Mouse (Mus musculus): Measurements from ENCODE around the gene Samd4. TPM values are rescaled to one million over a fixed set of nuclear protein-coding genes. Genes with fewer than 3 reads are reported as not detected.

Samd4 gene
- total RNA-seq, 2 experiments from 2014 or later = 11.3 to 13.0 TPM

GRCm38 (mm10) chr14:47000096-47000736 is 117.6 kb downstream of the Samd4 start:
- DNase-seq = no peak

- DNase-seq = no peak
These were observed 118.4 kb downstream of the Samd4 start for GRCm38 (mm10) chr14:47000786-47001761.

- no peak for DNase-seq
These were observed 121.5 kb downstream of the Samd4 start for GRCm38 (mm10) chr14:47004161-47004560.

- DNase-seq = peak in 1 of 2 experiments; percentile 28
These were observed 128.8 kb downstream of the Samd4 start for GRCm38 (mm10) chr14:47011171-47012139.

- no peak for DNase-seq
These were observed 133.0 kb downstream of the Samd4 start for GRCm38 (mm10) chr14:47015618-47016017.

GRCm38 (mm10) chr14:47017658-47018057 is 135.0 kb downstream of the Samd4 start:
- no peak for DNase-seq

- DNase-seq = no peak
These were observed 138.2 kb downstream of the Samd4 start for GRCm38 (mm10) chr14:47020886-47021285.

GRCm38 (mm10) chr14:47023529-47023928 is 140.9 kb downstream of the Samd4 start:
- no peak for DNase-seq

GRCm38 (mm10) chr14:47027431-47028118 is 144.9 kb downstream of the Samd4 start:
- DNase-seq = no peak

GRCm38 (mm10) chr14:47031542-47031941 is 148.9 kb downstream of the Samd4 start:
- DNase-seq = no peak

GRCm38 (mm10) chr14:47032140-47032539 is 149.5 kb downstream of the Samd4 start:
- no peak for DNase-seq

GRCm38 (mm10) chr14:47033423-47033822 is 150.8 kb downstream of the Samd4 start:
- no peak for DNase-seq

GRCm38 (mm10) chr14:47041699-47042098 is 159.0 kb downstream of the Samd4 start:
- DNase-seq = no peak

GRCm38 (mm10) chr14:47049051-47049450 is 166.4 kb downstream of the Samd4 start:
- DNase-seq = peak; percentile 28 to 35

GRCm38 (mm10) chr14:47051743-47052610 is 169.3 kb downstream of the Samd4 start:
- no peak for DNase-seq

GRCm38 (mm10) chr14:47053101-47053500 is 170.4 kb downstream of the Samd4 start:
- DNase-seq = no peak

- no peak for DNase-seq
These were observed 171.2 kb downstream of the Samd4 start for GRCm38 (mm10) chr14:47053824-47054223.

GRCm38 (mm10) chr14:47058969-47059368 is 176.3 kb downstream of the Samd4 start:
- no peak for DNase-seq

- DNase-seq = no peak
These were observed 182.4 kb downstream of the Samd4 start for GRCm38 (mm10) chr14:47065067-47065466.

- DNase-seq = no peak
These were observed 184.2 kb downstream of the Samd4 start for GRCm38 (mm10) chr14:47066901-47067300.
